Mouse (Mus musculus) intestine, embryonic 16.5 days (tissue): ENCODE measurements around the gene 4931428F04Rik. TPM values are rescaled to one million over a fixed set of nuclear protein-coding genes. Genes with fewer than 3 reads are reported as not detected.
"Not testable (repeated sequence)": the region's sequence is repeated elsewhere in the genome, so short reads cannot be mapped to it uniquely, and the experiment has no call there.

ENCODE experiments used
- ATAC-seq: fragments of 200-750 bp; cut with Nextera tagmentation; 2 replicates; pipeline ENCODE4 v1.8.0; 2017; ENCODE audit warnings: moderate TSS enrichment, moderate library complexity
- H3K27ac ChIP-seq: fragments of 300-500 bp; sonication (generic); 2 replicates; pipeline ENCODE4 v1.5.1; 2014; ENCODE audit warnings: mild to moderate bottlenecking, low read length
- H3K27me3 ChIP-seq: fragments of 300-500 bp; sonication (generic); replicated peaks from 2 replicates; pipeline ENCODE4 v1.6.1; 2014; ENCODE audit warnings: low read length, control low read depth, mixed read lengths; ENCODE audit not compliant: control insufficient read depth, insufficient read depth
- H3K36me3 ChIP-seq: fragments of 300-500 bp; sonication (generic); 2 replicates; pipeline ENCODE4 v1.6.1; 2014; ENCODE audit warnings: low read length, control low read depth; ENCODE audit not compliant: control insufficient read depth, insufficient read depth
- H3K4me1 ChIP-seq: fragments of 300-500 bp; sonication (generic); 2 replicates; pipeline ENCODE4 v1.6.1; 2014; ENCODE audit warnings: low read length, control low read depth, mixed read lengths; ENCODE audit not compliant: control insufficient read depth, insufficient read depth
- H3K4me2 ChIP-seq: fragments of 300-500 bp; sonication (generic); 2 replicates; pipeline ENCODE4 v1.6.1; 2014; ENCODE audit warnings: low read depth, low read length, control low read depth
- H3K4me3 ChIP-seq: fragments of 300-500 bp; sonication (generic); 2 replicates; pipeline ENCODE4 v1.5.1; 2014; ENCODE audit warnings: mild to moderate bottlenecking, low read length
- H3K9ac ChIP-seq: fragments of 300-500 bp; sonication (generic); 2 replicates; pipeline ENCODE4 v1.6.1; 2014; ENCODE audit warnings: low read depth, low read length
- H3K9me3 ChIP-seq: fragments of 300-500 bp; sonication (generic); 2 replicates; pipeline ENCODE4 v1.6.1; 2016; ENCODE audit warnings: low read length, control low read depth; ENCODE audit not compliant: control insufficient read depth
- WGBS: fragments of 180-500 bp; shearing (Covaris S2); extraction: QIAGEN DNeasy Blood & Tissue Kit; methylation state at CpG from one replicate; pipeline ENCODE4 v1.1.7; 2014; 5-methylcytosine and 5-hydroxymethylcytosine counted together
- polyA plus RNA-seq: library from polyadenylated mRNA; unstranded; fragments of >200 nt; fragmentation: Nextera tagmentation; extraction: Ambion mirVana; gene quantifications from 2 replicates; pipeline ENCODE4 v1.2.1, GENCODE M21; 2015

Gene 4931428F04Rik
- polyA plus RNA-seq, 1 experiment from 2014 or later: 6.7 TPM

DNA sequence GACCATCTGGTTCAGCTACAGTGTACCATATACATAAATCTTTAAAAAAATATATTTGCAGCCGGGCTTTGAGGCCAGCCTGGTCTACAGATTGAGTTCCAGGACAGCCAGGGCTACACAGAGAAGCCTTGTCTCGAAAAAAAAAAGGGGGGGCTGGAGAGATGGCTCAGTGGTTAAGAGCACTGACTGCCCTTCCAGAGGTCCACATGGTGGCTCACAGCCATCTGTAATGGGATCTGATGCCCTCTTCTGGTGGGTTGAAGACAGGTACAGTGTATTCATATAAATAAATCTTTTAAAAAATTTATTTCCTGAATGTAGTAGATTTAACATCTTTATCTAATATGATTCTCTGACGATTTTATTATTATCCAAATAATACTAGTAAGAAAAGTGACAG is 2.1 kb upstream of the 4931428F04Rik start:
- not testable (repeated sequence) for H3K9ac ChIP-seq, H3K4me2 ChIP-seq
- WGBS: 70% methylated on average over 3 of the region's 3 CpGs

GRCm38 (mm10) chr8:105291364-105291763 is 1.7 kb upstream of the 4931428F04Rik start:
- peaks cover 23% of the 10 kb centered on the region for H3K4me1 ChIP-seq
- peaks cover 13% of the 10 kb centered on the region for H3K27me3 ChIP-seq
- H3K36me3 ChIP-seq, H3K4me2 ChIP-seq, H3K27ac ChIP-seq, H3K9ac ChIP-seq, ATAC-seq, H3K4me3 ChIP-seq, H3K9me3 ChIP-seq: not testable (repeated sequence)
- WGBS: 85% methylated on average over 8 of the region's 8 CpGs

More for the DNA sequence above, 2.1 kb upstream of the 4931428F04Rik start:
- H3K27ac ChIP-seq, ATAC-seq, H3K9me3 ChIP-seq, H3K4me3 ChIP-seq, H3K36me3 ChIP-seq: not testable (repeated sequence)
- peaks cover 26% of the 10 kb centered on the region for H3K4me1 ChIP-seq
- peaks cover 13% of the 10 kb centered on the region for H3K27me3 ChIP-seq

DNA sequence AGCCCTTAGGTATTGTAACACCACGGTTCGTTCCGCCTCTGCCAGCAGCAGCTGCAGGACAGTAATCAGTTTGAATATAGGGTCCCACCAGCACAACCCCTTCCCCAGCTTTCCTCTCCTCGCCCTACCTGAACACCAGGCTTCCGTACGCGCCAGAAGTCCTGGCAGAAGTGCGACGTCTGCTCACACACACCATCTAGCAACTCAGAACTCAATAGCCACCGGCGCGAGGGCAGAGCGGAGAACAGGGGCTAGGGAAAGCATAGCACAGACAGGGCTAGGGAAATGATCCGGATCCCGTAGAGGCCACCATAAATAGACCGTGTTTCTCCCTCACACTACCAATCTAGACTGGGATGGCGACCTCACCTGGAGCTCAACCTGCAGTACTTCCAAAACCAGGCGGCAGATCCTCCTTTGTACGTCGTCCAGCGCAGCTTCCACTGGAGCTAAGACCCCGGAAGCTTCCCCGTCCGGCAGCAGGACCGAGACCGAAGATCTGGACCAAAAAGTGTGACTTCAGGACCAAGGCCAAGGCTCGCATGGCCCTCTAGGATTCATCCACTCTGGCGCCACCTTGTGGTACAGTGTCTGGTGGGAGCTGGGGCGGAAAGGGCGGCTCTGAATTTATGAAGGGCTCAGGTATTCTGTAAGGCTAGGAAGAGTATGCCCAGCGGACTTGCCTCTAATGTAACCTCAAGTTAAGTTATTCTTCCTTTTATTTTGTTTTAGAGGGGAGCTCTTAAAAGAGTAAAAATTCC is 1.1 kb upstream of the 4931428F04Rik start:
- Histone ChIP-seq H3K36me3 (no peaks in the 10 kb centered on the region), H3K27me3 (peaks cover 13% of the 10 kb centered on the region), H3K4me1 (peaks cover 21% of the 10 kb centered on the region), H3K9me3 (no peaks in the 10 kb centered on the region), H3K4me2 (peak overlapping the region; percentile 93; the same call in 1 of the 2 replicates), H3K9ac (no peak overlapping the region), H3K27ac (no peak overlapping the region), H3K4me3 (peak overlapping the region; percentile 59)
- WGBS: 8% methylated on average over 31 of the region's 31 CpGs
- ATAC-seq: 0 out of 2 replicates have a peak, but pooled peaks have one; percentile 0

- peak overlapping the region; percentile 93 for H3K4me2 ChIP-seq
- peaks cover 21% of the 10 kb centered on the region for H3K4me1 ChIP-seq
- H3K27me3 ChIP-seq: peaks cover 13% of the 10 kb centered on the region
- H3K4me3 ChIP-seq: peak overlapping the region; percentile 59
- no peaks in the 10 kb centered on the region for H3K9me3 ChIP-seq
- peak overlapping the region; percentile 64 for H3K9ac ChIP-seq
- no peaks in the 10 kb centered on the region for H3K36me3 ChIP-seq
- peak; percentile 95 for ATAC-seq
- 0 out of 2 replicates have a peak overlapping the region, but pooled peaks have one; percentile 23 for H3K27ac ChIP-seq
- under 1% methylated on average over 53 of the region's 53 CpGs for WGBS
Measured at GRCm38 (mm10) chr8:105288958-105289732, 519 bp downstream of the 4931428F04Rik start.

DNA sequence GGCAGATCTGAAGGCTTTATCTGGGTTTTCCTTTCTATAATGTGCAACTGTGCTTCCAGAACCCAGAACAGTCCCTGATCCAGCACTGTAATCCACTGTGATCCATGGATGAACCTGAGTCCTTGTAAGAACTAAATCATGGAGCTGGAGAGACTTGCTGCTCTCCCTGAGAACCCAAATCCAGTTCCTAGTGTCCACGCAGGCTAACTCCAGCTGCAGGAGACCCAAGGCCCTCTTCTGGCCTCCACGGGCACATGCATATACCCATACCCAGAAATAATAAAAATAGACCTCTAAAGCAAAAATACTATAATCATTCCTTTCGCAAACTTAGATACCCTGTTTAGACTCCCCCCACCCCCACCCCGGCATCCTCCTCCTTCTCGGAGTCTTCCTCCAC is 1.4 kb downstream of the 4931428F04Rik start:
- ATAC-seq: no peak
- no peak overlapping the region for H3K27ac ChIP-seq
- 87% methylated on average over 5 of the region's 5 CpGs for WGBS
- H3K4me2 ChIP-seq: peak overlapping the region; percentile 93; the same call in 1 of the 2 replicates
- no peak overlapping the region for H3K4me3 ChIP-seq
- H3K9ac ChIP-seq: no peak overlapping the region
- H3K27me3 ChIP-seq: peaks cover 13% of the 10 kb centered on the region
- H3K4me1 ChIP-seq: peaks cover 21% of the 10 kb centered on the region
- no peaks in the 10 kb centered on the region for H3K9me3 ChIP-seq
- H3K36me3 ChIP-seq: no peaks in the 10 kb centered on the region; the same call in 1 of the 2 replicates

GRCm38 (mm10) chr8:105286907-105287306 is 2.8 kb downstream of the 4931428F04Rik start:
- Histone ChIP-seq H3K4me3 (no peak overlapping the region), H3K9me3 (no peaks in the 10 kb centered on the region), H3K9ac (no peak overlapping the region), H3K36me3 (no peaks in the 10 kb centered on the region; the same call in 1 of the 2 replicates), H3K4me2 (no peak overlapping the region), H3K4me1 (peaks cover 21% of the 10 kb centered on the region), H3K27ac (no peak overlapping the region), H3K27me3 (peaks cover 13% of the 10 kb centered on the region)
- 81% methylated on average over 4 of the region's 4 CpGs for WGBS
- ATAC-seq: no peak

GRCm38 (mm10) chr8:105285514-105285913 is 4.2 kb downstream of the 4931428F04Rik start:
- Histone ChIP-seq H3K4me1 (peaks cover 18% of the 10 kb centered on the region), H3K36me3 (no peaks in the 10 kb centered on the region; the same call in 1 of the 2 replicates), H3K4me3 (no peak overlapping the region), H3K27me3 (peaks cover 10% of the 10 kb centered on the region), H3K9ac (no peak overlapping the region), H3K27ac (no peak overlapping the region), H3K9me3 (no peaks in the 10 kb centered on the region), H3K4me2 (no peak overlapping the region)
- 57% methylated on average over 12 of the region's 12 CpGs for WGBS
- ATAC-seq: no peak

DNA sequence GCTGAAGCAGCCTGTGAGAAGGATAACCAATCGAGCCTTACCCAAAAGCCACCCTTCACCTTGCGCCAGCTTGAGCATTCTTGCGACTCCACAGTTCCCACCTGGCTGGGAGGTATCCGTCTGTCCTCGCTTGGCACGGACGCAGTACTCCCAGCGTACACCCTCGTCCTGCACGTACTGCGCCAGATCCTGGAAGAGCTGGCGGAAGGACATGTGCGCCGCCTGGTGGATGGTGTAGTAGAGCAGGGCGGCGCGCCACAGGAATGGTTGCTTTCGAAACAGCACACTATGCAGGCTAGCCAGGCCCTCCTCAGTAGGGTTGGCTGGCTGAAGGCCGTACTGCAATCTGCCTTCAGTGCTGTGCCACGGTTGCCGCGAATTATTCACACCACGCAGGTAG is 6.6 kb downstream of the 4931428F04Rik start:
- WGBS: 32% methylated on average over 23 of the region's 23 CpGs
- Histone ChIP-seq H3K4me1 (peaks cover 9% of the 10 kb centered on the region), H3K36me3 (no peaks in the 10 kb centered on the region; the same call in 1 of the 2 replicates), H3K4me2 (no peak overlapping the region), H3K27ac (no peak overlapping the region), H3K9me3 (no peaks in the 10 kb centered on the region), H3K4me3 (no peak overlapping the region), H3K27me3 (peaks cover 24% of the 10 kb centered on the region; the same call in 1 of the 2 replicates), H3K9ac (no peak overlapping the region)
- peak; percentile 75 for ATAC-seq

DNA sequence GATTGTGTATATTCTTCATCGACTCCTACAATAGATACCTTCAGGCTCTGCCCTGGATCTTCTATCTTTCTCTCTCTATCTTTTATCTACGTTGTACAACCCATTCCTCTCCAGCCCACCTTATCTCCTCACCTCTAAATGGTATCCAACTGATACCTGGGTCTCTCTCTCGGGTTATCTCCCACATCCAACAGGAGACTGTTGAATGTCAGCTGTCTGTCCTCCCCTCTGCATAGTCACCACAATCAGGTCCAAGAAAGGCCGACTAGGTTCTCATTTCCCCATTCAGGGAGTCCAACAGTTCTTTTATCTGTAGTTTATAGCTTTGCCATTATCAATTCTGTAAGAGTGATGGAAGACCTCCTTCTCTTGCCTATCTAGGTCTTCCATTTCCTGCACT is 7.4 kb downstream of the 4931428F04Rik start:
- Histone ChIP-seq H3K4me1 (peaks cover 9% of the 10 kb centered on the region), H3K27ac (no peak overlapping the region), H3K4me3 (no peak overlapping the region), H3K9me3 (no peaks in the 10 kb centered on the region), H3K9ac (no peak overlapping the region), H3K4me2 (no peak overlapping the region), H3K36me3 (no peaks in the 10 kb centered on the region; the same call in 1 of the 2 replicates), H3K27me3 (peaks cover 31% of the 10 kb centered on the region)
- ATAC-seq: no peak
- 85% methylated on average over 4 of the region's 4 CpGs for WGBS
